Mouse (Mus musculus): ENCODE measurements around the gene Wrb.

DNA sequence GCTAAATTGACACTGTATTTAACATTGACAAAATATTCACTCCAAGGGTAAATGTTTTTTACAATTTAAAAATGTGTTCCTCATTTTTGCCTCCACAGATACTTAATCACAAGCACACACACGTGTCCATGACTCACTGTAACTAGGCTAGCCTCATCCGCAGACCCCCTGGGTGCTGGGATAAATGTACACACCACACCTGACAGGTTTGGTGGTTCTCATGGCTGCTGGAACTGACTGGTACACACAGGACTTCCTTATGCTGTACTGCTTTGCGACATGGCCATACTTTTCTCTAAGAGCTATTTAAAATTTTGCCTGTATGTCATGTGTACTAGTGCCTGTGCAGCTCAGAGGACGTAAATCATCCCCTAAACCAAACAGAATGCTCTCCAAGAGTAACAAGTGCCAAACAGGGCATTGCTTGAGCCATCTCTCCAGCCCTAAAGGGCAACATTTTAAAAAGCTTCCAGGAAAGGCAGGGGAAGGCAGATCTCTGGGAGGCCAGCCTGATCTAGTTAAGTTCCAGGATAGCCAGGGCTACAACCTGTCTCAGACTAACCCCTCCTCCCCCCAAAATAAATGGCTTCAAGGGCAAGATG, 25.1 kb upstream of the Wrb start:
- TF ChIP-seq CTCF (IDR thresholded peaks at IDR 0.05; ENCODE audit: low read depth, low read length) (no peak), EP300 (IDR thresholded peaks at IDR 0.05; ENCODE audit: insufficient read depth, low read depth, low read length) (no peak)
